Mouse (Mus musculus): ENCODE data around the gene Naa15.

- no peak for TF ChIP-seq CTCF (IDR thresholded peaks at IDR 0.05; ENCODE audit: low read depth)
- TF ChIP-seq EP300 (IDR thresholded peaks at IDR 0.05; ENCODE audit: low read depth): no peak
Measured at GRCm38 (mm10) chr3:51434871-51435595, 20.1 kb downstream of the Naa15 start.

All from liver, embryonic 14.5 days (tissue).